Mouse (Mus musculus): ENCODE measurements around the gene Cox7a2l.

The Cox7a2l gene

DNA sequence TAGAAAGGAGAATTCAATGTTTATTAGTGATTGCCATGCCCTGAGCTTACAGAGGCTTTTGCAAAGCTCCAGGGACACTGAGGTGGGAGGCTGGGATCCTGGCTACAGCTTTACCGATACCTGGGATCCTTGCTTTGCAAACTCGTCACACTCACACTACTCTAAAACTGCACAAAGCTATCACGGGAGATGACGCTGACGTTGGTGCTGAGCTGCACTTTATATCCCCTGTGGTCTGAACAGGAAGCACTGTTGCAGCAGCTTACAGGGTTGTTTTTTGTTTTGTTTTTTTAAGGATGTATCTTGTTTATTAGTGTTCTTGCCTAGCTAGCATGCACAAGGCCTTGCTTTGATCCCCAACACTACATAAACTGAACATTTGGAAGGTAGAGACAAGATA is 63.5 kb downstream of the Cox7a2l start:
- no peak for DNase-seq (ENCODE audit: low spot score in 2 of 2)

DNA sequence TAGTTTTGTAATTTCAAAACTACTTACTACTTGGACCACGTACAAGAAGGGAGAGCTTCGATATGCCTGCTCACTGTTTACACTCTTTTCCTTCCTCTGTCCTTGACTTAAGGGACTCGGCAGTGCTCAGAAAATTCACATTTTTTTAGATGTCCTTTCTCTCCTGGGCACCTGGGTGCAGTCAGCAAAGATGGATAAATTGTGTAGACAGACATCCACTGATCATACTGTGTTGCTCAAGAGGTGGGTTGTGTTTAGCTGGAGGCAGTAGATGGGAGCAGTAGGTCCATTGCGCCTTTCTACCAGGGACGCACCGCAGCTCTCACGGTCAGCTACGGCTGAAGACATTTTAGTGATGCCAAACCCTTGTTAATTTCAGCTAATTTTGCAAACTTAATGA is 64.7 kb downstream of the Cox7a2l start:
- DNase-seq (ENCODE audit: low spot score in 2 of 2) = no peak
